Mouse (Mus musculus) embryonic facial prominence, embryonic 15.5 days (tissue): ENCODE data around the gene Rln1. TPM values are rescaled to one million over a fixed set of nuclear protein-coding genes. Genes with fewer than 3 reads are reported as not detected.

Experiments used
- ATAC-seq: fragments of 200-750 bp; cut with Nextera tagmentation; 2 replicates; pipeline ENCODE4 v1.8.0; 2017; ENCODE audit warnings: low read depth, moderate TSS enrichment; ENCODE audit not compliant: insufficient number of reproducible peaks, low FRiP score, low TSS enrichment
- H3K27ac ChIP-seq: fragments of 300-500 bp; sonication (generic); replicated peaks from 2 replicates; pipeline ENCODE4 v1.5.1; 2015; ENCODE audit warnings: mild to moderate bottlenecking, inconsistent platforms
- H3K27me3 ChIP-seq: fragments of 300-500 bp; sonication (generic); 2 replicates; pipeline ENCODE4 v1.6.1; 2015; ENCODE audit warnings: inconsistent platforms
- H3K36me3 ChIP-seq: fragments of 300-500 bp; sonication (generic); 2 replicates; pipeline ENCODE4 v1.6.1; 2015; ENCODE audit warnings: mild to moderate bottlenecking, inconsistent platforms
- H3K4me1 ChIP-seq: fragments of 300-500 bp; sonication (generic); 2 replicates; pipeline ENCODE4 v1.6.1; 2015; ENCODE audit warnings: inconsistent platforms
- H3K4me2 ChIP-seq: fragments of 300-500 bp; sonication (generic); replicated peaks from 2 replicates; pipeline ENCODE4 v1.6.1; 2015; ENCODE audit warnings: mild to moderate bottlenecking, inconsistent platforms
- H3K4me3 ChIP-seq: fragments of 300-500 bp; sonication (generic); replicated peaks from 2 replicates; pipeline ENCODE4 v1.5.1; 2015; ENCODE audit warnings: mild to moderate bottlenecking, inconsistent platforms
- H3K9ac ChIP-seq: fragments of 300-500 bp; sonication (generic); 2 replicates; pipeline ENCODE4 v1.6.1; 2015; ENCODE audit warnings: inconsistent platforms
- H3K9me3 ChIP-seq: fragments of 300-500 bp; sonication (generic); replicated peaks from 2 replicates; pipeline ENCODE4 v1.6.1; 2016; ENCODE audit warnings: inconsistent platforms
- WGBS: fragments of 180-500 bp; shearing (Covaris S2); methylation state at CpG from one replicate; pipeline ENCODE4 v1.1.7; 2015; 5-methylcytosine and 5-hydroxymethylcytosine counted together
- polyA plus RNA-seq: library from polyadenylated mRNA; unstranded; fragments of >200 nt; fragmentation: Nextera tagmentation; extraction: Ambion mirVana; gene quantifications from 2 replicates; pipeline ENCODE4 v1.2.1, GENCODE M21; 2015

The Rln1 gene
- polyA plus RNA-seq, 1 experiment from 2014 or later, result 0.16 TPM

DNA sequence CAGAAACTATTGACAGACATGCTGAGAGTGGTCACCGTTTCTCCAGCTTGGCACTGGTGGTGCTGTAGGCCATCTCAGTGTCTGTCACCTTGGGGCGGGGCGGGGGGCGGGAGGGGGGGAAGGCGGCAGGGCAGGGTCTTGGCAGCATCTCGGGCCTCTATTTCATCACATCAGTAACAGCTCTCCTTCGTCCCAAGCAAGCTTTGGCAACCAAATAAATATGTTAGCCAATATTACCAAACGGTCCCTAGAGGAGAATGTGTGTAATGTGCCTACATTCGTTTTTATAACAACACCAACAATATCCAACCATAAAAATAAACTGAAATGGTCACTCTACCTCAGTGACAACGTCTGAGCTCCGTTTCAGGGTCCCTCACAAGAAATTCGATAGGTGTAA, 35.6 kb upstream of the Rln1 start:
- Histone ChIP-seq H3K4me2 (no peak overlapping the region), H3K27ac (no peak overlapping the region), H3K4me1 (peaks cover 10% of the 10 kb centered on the region), H3K36me3 (no peaks in the 10 kb centered on the region), H3K9me3 (no peaks in the 10 kb centered on the region), H3K4me3 (no peak overlapping the region), H3K27me3 (no peaks in the 10 kb centered on the region), H3K9ac (no peak overlapping the region)
- ATAC-seq, result no peak
- 67% methylated on average over 12 of the region's 12 CpGs for WGBS

DNA sequence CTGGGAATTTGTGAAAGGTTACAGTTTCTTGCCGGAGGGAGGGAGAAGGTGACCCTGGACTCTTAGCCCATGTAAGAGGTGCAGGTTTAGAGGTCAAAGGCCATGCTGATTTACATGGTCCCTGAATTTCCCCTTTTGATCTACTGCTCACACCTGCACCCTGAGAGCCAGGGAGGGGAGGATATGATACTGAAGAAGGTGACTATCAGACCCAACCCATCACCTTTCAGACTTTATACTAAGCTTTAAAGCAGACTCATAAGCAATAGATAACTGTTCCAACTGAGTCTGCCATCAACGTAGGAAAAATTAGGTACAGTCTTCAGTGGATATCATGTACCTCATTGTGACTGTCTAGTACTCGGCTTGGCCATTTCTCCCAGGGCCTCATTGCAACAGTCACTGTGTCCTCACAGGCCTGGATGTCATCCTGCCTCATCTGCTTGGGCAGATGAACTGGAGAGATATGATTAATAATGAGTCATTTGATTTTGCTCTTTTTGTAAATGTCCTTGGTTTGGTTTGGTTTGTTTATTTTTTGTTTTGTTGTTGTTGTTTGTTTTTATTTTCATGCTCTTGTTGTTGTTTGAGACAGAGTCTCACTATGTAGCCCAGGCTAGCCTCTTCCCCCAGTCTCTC, 34.3 kb upstream of the Rln1 start:
- Histone ChIP-seq H3K9ac (no peak overlapping the region), H3K4me1 (peaks cover 10% of the 10 kb centered on the region), H3K27me3 (no peaks in the 10 kb centered on the region), H3K27ac (no peak overlapping the region), H3K4me3 (no peak overlapping the region), H3K36me3 (no peaks in the 10 kb centered on the region), H3K4me2 (no peak overlapping the region), H3K9me3 (no peaks in the 10 kb centered on the region)
- WGBS, result 66% methylated on average over 3 of the region's 3 CpGs
- ATAC-seq, result no peak

GRCm38 (mm10) chr19:29368041-29368440, 33.6 kb upstream of the Rln1 start:
- Histone ChIP-seq H3K36me3 (no peaks in the 10 kb centered on the region), H3K27ac (no peak overlapping the region), H3K9ac (no peak overlapping the region), H3K4me2 (no peak overlapping the region), H3K27me3 (no peaks in the 10 kb centered on the region), H3K9me3 (no peaks in the 10 kb centered on the region), H3K4me1 (peaks cover 10% of the 10 kb centered on the region), H3K4me3 (no peak overlapping the region)
- ATAC-seq, result no peak
- 94% methylated on average over 2 of the region's 2 CpGs for WGBS

- no peaks in the 10 kb centered on the region for H3K36me3 ChIP-seq
- ATAC-seq, result no peak
- H3K4me3 ChIP-seq, result peak within 1 kb of the TSS; percentile 61
- no peaks in the 10 kb centered on the region for H3K9me3 ChIP-seq
- H3K27ac ChIP-seq, result 0 out of 2 replicates have a peak within 1 kb of the TSS, but pooled peaks have one; percentile 44
- H3K27me3 ChIP-seq, result no peaks in the 10 kb centered on the region
- 2% methylated on average over 26 of the region's 26 CpGs for WGBS
- H3K9ac ChIP-seq, result peak within 1 kb of the TSS; percentile 21; the same call in 1 of the 2 replicates
- H3K4me2 ChIP-seq, result peak within 1 kb of the TSS; percentile 80
- H3K4me1 ChIP-seq, result peaks cover 15% of the 10 kb centered on the region
Measured at GRCm38 (mm10) chr19:29366969-29367622, 32.6 kb upstream of the Rln1 start, which contains the start of the genes Plgrkt and Cd274. Plgrkt (minus strand) TSS chr19:29367390. Cd274 (plus strand) TSS chr19:29367455.

GRCm38 (mm10) chr19:29366226-29366968, 31.9 kb upstream of the Rln1 start:
- peak overlapping the region; percentile 61 for H3K4me3 ChIP-seq
- H3K36me3 ChIP-seq, result no peaks in the 10 kb centered on the region
- H3K27ac ChIP-seq, result no peak overlapping the region
- H3K27me3 ChIP-seq, result no peaks in the 10 kb centered on the region
- H3K9me3 ChIP-seq, result no peaks in the 10 kb centered on the region
- peak overlapping the region; percentile 80 for H3K4me2 ChIP-seq
- H3K4me1 ChIP-seq, result peaks cover 9% of the 10 kb centered on the region
- 53% methylated on average over 20 of the region's 20 CpGs for WGBS
- no peak for ATAC-seq
- peak overlapping the region; percentile 21; the same call in 1 of the 2 replicates for H3K9ac ChIP-seq

DNA sequence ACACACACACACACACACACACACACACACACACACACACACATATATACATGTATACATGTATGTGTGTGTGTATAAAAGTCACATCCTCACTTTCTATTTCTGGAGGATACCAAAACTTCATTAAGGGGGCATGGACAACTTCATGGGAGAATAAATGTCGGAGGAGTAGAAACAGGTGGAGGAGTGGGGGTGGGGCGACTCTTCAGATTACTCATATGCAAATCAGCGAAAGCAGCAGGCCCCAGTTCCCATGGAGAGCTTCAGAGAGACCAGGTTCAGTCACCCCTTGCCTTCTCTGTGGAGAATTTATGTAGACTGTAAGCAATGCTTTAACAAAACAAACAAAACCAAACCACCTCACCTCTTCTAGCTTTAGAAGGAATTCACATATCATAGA, 30.6 kb upstream of the Rln1 start:
- Histone ChIP-seq H3K4me3 (no peak overlapping the region), H3K4me2 (no peak overlapping the region), H3K36me3 (no peaks in the 10 kb centered on the region), H3K27ac (no peak overlapping the region), H3K9ac (no peak overlapping the region), H3K9me3 (no peaks in the 10 kb centered on the region), H3K27me3 (no peaks in the 10 kb centered on the region), H3K4me1 (peaks cover 17% of the 10 kb centered on the region)
- ATAC-seq, result no peak
- WGBS, result 23% methylated on average over 3 of the region's 3 CpGs

GRCm38 (mm10) chr19:29364076-29364475, 29.6 kb upstream of the Rln1 start:
- Histone ChIP-seq H3K36me3 (no peaks in the 10 kb centered on the region), H3K4me1 (peaks cover 18% of the 10 kb centered on the region), H3K27me3 (no peaks in the 10 kb centered on the region), H3K4me2 (no peak overlapping the region), H3K9ac (no peak overlapping the region), H3K27ac (no peak overlapping the region), H3K9me3 (no peaks in the 10 kb centered on the region), H3K4me3 (no peak overlapping the region)
- ATAC-seq, result no peak
- 76% methylated on average over 5 of the region's 5 CpGs for WGBS

DNA sequence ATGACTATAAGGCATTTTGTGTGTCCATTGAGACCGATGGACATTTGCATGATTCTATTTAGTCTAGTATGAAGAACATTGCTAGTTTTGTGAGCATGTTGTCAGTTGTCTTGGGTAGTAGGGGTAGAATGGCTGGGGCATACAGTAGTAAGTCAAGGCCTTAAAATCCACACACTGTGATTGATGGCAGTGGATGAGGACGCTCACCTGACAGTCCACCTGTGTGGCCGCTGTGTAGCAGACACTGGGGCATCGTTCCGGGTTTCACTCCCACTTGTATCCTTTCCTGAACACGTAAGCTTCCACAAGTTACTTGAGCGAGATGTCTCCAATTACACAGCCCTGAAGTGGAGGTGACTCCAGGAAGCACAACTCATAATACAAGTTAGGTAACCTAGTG, 29.1 kb upstream of the Rln1 start:
- H3K27ac ChIP-seq, result no peak overlapping the region
- no peak overlapping the region for H3K9ac ChIP-seq
- ATAC-seq, result no peak
- H3K9me3 ChIP-seq, result no peaks in the 10 kb centered on the region
- H3K4me1 ChIP-seq, result peaks cover 18% of the 10 kb centered on the region
- H3K36me3 ChIP-seq, result 0 out of 2 replicates have a peak, but pooled peaks cover under 1% of the 10 kb centered on the region
- no peak overlapping the region for H3K4me2 ChIP-seq
- H3K27me3 ChIP-seq, result no peaks in the 10 kb centered on the region
- 85% methylated on average over 7 of the region's 7 CpGs for WGBS
- no peak overlapping the region for H3K4me3 ChIP-seq

- H3K27ac ChIP-seq, result no peak overlapping the region
- H3K36me3 ChIP-seq, result 0 out of 2 replicates have a peak, but pooled peaks cover 6% of the 10 kb centered on the region
- no peaks in the 10 kb centered on the region for H3K9me3 ChIP-seq
- H3K9ac ChIP-seq, result peak overlapping the region; percentile 67; the same call in 1 of the 2 replicates
- 42% methylated on average over 13 of the region's 13 CpGs for WGBS
- peak overlapping the region; percentile 82 for H3K4me2 ChIP-seq
- no peak for ATAC-seq
- H3K27me3 ChIP-seq, result no peaks in the 10 kb centered on the region
- peak overlapping the region; percentile 71 for H3K4me3 ChIP-seq
- H3K4me1 ChIP-seq, result peaks cover 18% of the 10 kb centered on the region
Measured at GRCm38 (mm10) chr19:29362173-29362930, 27.9 kb upstream of the Rln1 start.

GRCm38 (mm10) chr19:29361468-29362130, 27.1 kb upstream of the Rln1 start:
- H3K9me3 ChIP-seq, result no peaks in the 10 kb centered on the region
- 0 out of 2 replicates have a peak, but pooled peaks cover 6% of the 10 kb centered on the region for H3K36me3 ChIP-seq
- peak overlapping the region; percentile 82 for H3K4me2 ChIP-seq
- no peak overlapping the region for H3K27ac ChIP-seq
- 2% methylated on average over 33 of the region's 33 CpGs for WGBS
- H3K9ac ChIP-seq, result peak overlapping the region; percentile 67
- peaks cover 16% of the 10 kb centered on the region for H3K4me1 ChIP-seq
- H3K4me3 ChIP-seq, result peak overlapping the region; percentile 71
- H3K27me3 ChIP-seq, result no peaks in the 10 kb centered on the region
- ATAC-seq, result peak; percentile 99
